Mouse (Mus musculus) CD4-positive naive resting alpha-beta T cell, adult 76 days (primary cell): ENCODE data around the gene Il4i1. TPM values are rescaled to one million over a fixed set of nuclear protein-coding genes. Genes with fewer than 3 reads are reported as not detected.

Experiments used
- total RNA-seq: library from RNA; stranded (reverse); gene quantifications from one replicate; pipeline ENCODE4 v1.2.4, GENCODE M21; 2023

Gene Il4i1
- total RNA-seq, result 11.5 TPM

DNA sequence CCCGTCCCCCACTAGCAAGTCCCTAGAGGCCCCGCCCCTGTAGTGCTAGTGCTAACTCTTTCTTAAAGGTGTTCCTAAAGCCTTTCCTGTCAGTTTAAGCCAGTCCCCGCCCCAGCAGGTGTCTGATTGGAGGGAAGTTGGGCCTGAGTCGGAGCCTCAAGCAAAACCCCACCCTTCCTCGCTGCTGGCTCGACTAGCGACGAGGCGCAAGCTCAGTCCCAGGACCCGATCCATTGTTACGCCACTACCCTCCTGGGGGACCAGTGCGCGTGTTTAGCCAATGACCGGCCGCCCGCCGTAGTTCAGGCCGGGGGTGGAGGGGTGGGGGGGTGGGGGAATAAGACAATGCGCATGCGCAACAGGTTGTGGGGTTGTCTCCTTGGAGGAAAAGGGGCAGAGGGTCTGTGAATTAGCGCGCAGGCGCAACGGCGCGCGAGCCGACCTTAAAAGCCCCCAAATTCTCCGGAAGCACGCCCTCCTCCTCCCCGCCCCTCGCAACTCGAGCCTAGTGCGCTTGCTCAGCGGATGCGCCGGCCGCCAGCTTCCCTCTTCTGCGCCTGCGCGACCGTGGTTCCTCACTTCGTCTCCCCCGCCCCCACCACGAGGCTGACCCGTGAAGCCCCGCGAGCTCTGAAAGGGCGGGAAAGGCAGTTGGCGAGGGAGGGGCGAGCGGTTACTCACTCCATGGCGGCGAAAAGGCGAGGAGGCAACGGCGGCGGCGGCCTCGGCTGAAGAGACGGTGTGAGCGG lies at the start of gene Il4i1, which contains the start of gene Nup62:
Gene Il4i1, plus strand, starts transcription at position 667 of the 749 bp plus-strand sequence.
Gene Nup62, plus strand, starts transcription at position 368 of the 749 bp plus-strand sequence.

DNA sequence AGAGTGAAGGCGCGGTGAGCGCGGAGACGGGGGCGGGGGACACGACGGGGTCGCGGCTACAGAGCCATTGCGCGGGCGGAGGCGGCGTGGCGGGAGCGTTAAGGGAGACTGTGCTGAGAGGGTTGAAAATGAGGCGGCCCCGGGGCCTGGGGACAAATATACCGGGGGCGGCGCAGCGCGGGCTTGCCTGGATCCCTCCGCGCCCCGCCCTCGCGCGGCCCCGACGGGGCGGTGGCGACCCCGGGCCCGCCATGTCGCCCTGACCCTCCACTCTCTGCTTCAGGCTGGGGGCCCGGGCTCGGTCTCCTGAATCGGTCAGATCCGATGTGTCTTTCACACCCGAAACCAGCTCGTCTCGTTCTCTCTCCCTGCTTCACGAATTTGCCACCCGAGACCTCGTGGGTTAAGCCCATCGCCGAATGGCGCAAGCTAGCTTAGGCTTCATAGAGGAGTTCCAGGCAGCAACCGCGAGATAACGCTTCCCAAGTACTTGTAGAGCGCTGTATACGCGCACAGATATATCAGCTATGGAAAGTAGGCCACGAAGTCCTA lies 359 bp downstream of the Il4i1 start, which contains the start of gene Atf5:
Gene Atf5, minus strand, starts transcription at position 189 of the 552 bp plus-strand sequence.

DNA sequence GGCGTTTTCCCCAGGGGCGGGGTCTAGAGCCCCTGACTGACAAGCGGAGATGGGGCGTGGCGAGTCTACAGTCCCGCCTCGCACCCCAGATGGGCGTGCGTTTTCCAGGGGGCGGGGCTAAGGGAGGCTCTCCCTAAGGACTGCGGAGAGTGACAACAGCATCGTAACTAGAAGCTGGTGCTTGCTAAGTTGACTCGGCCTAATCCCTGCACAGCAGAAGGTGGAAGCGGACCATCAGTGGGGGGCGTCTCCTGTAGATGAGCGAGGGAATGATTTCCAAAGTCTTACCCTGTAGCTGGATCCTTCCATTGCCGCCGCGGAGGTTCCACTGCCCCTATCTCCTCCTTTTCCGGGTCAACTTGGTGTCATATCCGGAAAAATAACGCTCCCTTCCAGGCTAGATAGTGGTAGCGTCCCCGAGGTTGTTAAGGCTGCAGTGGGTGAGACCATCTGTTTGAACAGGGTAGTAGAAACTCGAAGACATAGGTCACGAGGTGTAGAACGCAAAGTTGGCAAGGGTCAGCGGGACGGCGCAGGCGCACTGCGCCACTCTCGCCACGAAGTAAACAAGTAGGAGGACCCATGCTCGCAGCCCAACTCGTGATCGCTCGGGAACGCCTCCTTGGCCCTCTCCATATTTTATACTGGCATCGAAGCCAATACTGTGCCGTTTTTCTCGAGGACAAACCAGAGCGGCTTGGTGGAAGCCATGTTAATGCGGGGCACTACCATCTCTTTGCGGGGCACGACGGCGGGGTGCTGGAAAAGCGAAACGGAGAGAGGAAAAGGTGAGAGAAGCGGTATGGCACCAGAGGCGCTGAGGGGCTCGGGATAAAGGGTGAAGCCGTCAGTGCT lies 32.6 kb downstream of the Il4i1 start, which contains the start of the genes Akt1s1 and Tbc1d17:
Gene Akt1s1, plus strand, starts transcription at position 431 of the 855 bp plus-strand sequence.
Gene Tbc1d17, minus strand, starts transcription at position 519 of the 855 bp plus-strand sequence.

DNA sequence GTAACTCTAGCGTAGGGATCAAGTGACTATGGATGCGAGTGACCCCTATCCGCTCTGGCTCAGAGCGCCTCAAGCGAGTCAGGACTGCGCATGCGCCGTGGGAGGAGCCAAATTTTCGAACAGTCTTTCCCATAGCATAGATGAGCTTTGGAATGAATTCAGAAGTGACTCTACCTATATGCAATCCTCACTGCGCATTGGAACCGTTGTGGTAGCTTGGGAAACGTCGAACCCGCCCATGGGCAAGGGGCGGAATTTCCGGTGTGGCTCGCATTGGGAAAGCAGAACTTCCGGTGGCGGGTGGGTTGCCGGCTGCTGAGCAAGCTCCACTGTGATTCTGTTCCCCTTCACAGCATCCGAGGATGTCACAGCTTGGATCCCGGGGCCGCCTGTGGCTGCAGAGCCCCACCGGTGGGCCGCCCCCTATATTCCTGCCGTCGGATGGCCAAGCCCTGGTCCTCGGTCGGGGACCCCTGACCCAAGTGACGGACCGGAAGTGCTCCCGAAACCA lies 40.9 kb downstream of the Il4i1 start, which contains the start of gene Pnkp:
Gene Pnkp, plus strand, starts transcription at position 98 of the 511 bp plus-strand sequence.

DNA sequence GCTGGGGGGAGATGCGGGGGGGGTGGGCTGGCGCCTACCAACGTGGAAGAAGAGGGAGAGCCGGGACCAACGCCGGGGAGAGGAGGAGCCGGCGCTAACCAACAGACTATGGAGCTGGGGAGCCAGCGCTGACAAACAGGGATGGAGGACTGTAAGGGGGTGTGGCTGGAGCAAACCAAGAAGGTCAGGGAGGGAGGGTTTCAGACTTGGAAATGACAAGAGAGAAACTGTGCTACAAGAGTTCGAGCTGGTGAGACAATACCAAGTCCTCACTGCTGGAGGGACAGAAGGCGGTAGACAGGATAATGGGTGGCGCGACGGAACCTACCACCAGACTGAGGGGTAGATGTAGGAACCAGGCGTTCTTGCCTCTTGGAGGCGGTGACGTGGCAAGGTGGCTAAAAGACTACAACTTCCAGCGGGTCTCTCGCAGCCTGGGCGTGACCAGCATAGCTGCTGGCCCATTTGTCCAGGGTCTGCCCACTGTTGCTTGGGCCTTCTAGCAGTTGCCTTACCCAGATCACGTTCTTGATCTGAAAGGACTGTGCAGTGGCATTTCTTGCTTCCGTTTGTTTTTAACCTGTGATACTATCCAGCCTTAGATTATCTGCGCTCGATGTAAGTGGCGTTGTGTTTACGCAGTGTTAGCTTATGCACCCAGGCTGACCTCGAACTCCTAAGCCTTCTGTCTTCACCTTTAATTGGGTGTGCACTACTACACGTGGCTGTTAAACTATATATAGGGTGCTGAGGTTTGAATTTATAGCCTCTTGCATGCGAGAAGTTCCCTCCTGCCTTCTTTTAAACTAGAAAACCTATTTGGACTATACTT lies 53.7 kb downstream of the Il4i1 start, which contains the start of gene Ptov1:
Gene Ptov1, minus strand, starts transcription at position 92 of the 832 bp plus-strand sequence.

Other genes starting within 250 kb of the Il4i1 start
- gene Napsa, start 244.0 kb upstream of the Il4i1 start, total RNA-seq, result 38.9 TPM
- gene Kcnc3, start 225.7 kb upstream of the Il4i1 start, total RNA-seq, result 1.00 TPM
- gene Myh14, start 145.5 kb upstream of the Il4i1 start, total RNA-seq, result not detected
- not detected for gene Izumo2, start 107.6 kb upstream of the Il4i1 start, total RNA-seq
- gene Vrk3, start 68.0 kb upstream of the Il4i1 start, total RNA-seq, result 70.7 TPM
- gene Zfp473, start 65.3 kb upstream of the Il4i1 start, total RNA-seq, result 0.88 TPM
- 30.5 TPM for gene Nup62, start 299 bp upstream of the Il4i1 start, total RNA-seq
- gene Atf5, start 271 bp downstream of the Il4i1 start, total RNA-seq, result 5.1 TPM
- gene Akt1s1, start 32.6 kb downstream of the Il4i1 start, total RNA-seq, result 40.7 TPM
- 102 TPM for gene Tbc1d17, start 32.7 kb downstream of the Il4i1 start, total RNA-seq
- 51.4 TPM for gene Pnkp, start 40.8 kb downstream of the Il4i1 start, total RNA-seq
- gene Ptov1, start 53.4 kb downstream of the Il4i1 start, total RNA-seq, result 17.6 TPM
- 74.7 TPM for gene Med25, start 76.3 kb downstream of the Il4i1 start, total RNA-seq
- gene Fuz, start 79.7 kb downstream of the Il4i1 start, total RNA-seq, result 18.1 TPM
- 71.6 TPM for gene Ap2a1, start 113.1 kb downstream of the Il4i1 start, total RNA-seq
- not detected for gene Tsks, start 126.8 kb downstream of the Il4i1 start, total RNA-seq
- gene Cpt1c, start 158.5 kb downstream of the Il4i1 start, total RNA-seq, result 0.76 TPM
- gene Prmt1, start 170.2 kb downstream of the Il4i1 start, total RNA-seq, result 116 TPM
- gene Irf3, start 181.3 kb downstream of the Il4i1 start, total RNA-seq, result 134 TPM
- gene Bcl2l12, start 182.3 kb downstream of the Il4i1 start, total RNA-seq, result 12.2 TPM
- 92.7 TPM for gene Scaf1, start 200.0 kb downstream of the Il4i1 start, total RNA-seq
- gene Rras, start 201.6 kb downstream of the Il4i1 start, total RNA-seq, result 5.5 TPM
- gene Prr12, start 236.5 kb downstream of the Il4i1 start, total RNA-seq, result 68.4 TPM
- 75.9 TPM for gene Nosip, start 246.0 kb downstream of the Il4i1 start, total RNA-seq
- 1.5 TPM for gene Prrg2, start 246.3 kb downstream of the Il4i1 start, total RNA-seq